Mouse (Mus musculus): ENCODE measurements around the gene Prkx. TPM values are rescaled to one million over a fixed set of nuclear protein-coding genes. Genes with fewer than 3 reads are reported as not detected.

The Prkx gene
- polyA plus RNA-seq (2012; rRNA removed) = 20.5 and 20.7 TPM in 2 replicates

GRCm38 (mm10) chrX:77796238-77796835 is at the start of gene Prkx:
TSS of gene Prkx (minus strand) at chrX:77796278.

Other genes starting within 250 kb of the Prkx start
- gene Pbsn, start 57.3 kb upstream of the Prkx start, polyA plus RNA-seq (2012; rRNA removed) = not detected in 2 replicates
- not detected in 2 replicates for gene Gm14744, start 68.5 kb upstream of the Prkx start, polyA plus RNA-seq (2012; rRNA removed)
- not detected in 2 replicates for gene 5430402E10Rik, start 128.8 kb upstream of the Prkx start, polyA plus RNA-seq (2012; rRNA removed)